25 mouse cellular contexts compared by ENCODE assay signal in the genomic region with DNA sequence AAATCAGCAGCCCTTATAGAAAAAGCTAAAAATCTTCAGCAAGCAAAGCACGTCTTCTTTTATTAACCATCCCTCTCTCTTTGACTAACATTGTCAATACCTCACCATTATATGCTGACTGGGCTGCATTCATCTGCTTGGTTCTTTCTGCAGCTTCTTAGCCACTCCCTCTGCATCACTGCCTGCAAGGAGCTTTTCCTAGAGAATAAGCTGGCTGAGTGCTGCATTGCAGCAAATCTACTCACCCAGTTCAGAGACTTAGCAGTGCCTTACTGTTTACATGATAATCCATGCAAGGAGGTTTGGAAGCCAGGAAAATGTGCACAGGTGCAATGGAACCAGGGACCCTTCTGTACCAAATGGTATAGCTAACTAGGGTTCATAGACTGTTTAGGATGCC.
DNase-seq lines count a peak whose midpoint lies in the region; ATAC-seq and TF ChIP-seq lines count a peak whose summit lies in the region.
"Had no signal": no experiment of that assay in that cellular context is flagged by ENCODE, and none has a peak within 500 bp of the region (broad histone marks: within the 10 kb centered on the region; RNA-seq: fewer than 3 reads in every experiment).

No protein-coding gene starts in this region.

- no peaks in the 10 kb centered on the region for H3K36me3 ChIP-seq in hindbrain, embryonic 14.5 days (replicated peaks; ENCODE audit: control insufficient read depth, insufficient read depth)
- H3K36me3 ChIP-seq in hindbrain, embryonic 12.5 days = no peaks in the 10 kb centered on the region
- H3K36me3 ChIP-seq in hindbrain, postnatal 0 days (ENCODE audit: insufficient read depth, low read length) = no peaks in the 10 kb centered on the region
- H3K36me3 ChIP-seq in hindbrain, embryonic 11.5 days (ENCODE audit: control insufficient read depth, insufficient read depth, low read length) = no peaks in the 10 kb centered on the region
- no peaks in the 10 kb centered on the region for H3K36me3 ChIP-seq in midbrain, postnatal 0 days (ENCODE audit: insufficient read depth, low read length)
- H3K36me3 ChIP-seq in midbrain, embryonic 13.5 days = no peaks in the 10 kb centered on the region
- H3K36me3 ChIP-seq: embryonic facial prominence, embryonic 12.5 days; embryonic facial prominence, embryonic 15.5 days; forebrain, embryonic 12.5 days; forebrain, embryonic 15.5 days; heart, embryonic 12.5 days; heart, embryonic 15.5 days had no signal

- no peaks in the 10 kb centered on the region for H3K4me1 ChIP-seq in hindbrain, embryonic 14.5 days (replicated peaks; ENCODE audit: control insufficient read depth, insufficient read depth, low read length)
- H3K4me1 ChIP-seq in hindbrain, embryonic 12.5 days = no peaks in the 10 kb centered on the region
- no peaks in the 10 kb centered on the region for H3K4me1 ChIP-seq in hindbrain, postnatal 0 days (ENCODE audit: insufficient read depth, low read length)
- no peaks in the 10 kb centered on the region for H3K4me1 ChIP-seq in hindbrain, embryonic 11.5 days (replicated peaks; ENCODE audit: control insufficient read depth, insufficient read depth, low read length)
- H3K4me1 ChIP-seq in midbrain, postnatal 0 days (ENCODE audit: insufficient read depth, low read length) = no peaks in the 10 kb centered on the region
- H3K4me1 ChIP-seq in midbrain, embryonic 13.5 days (replicated peaks) = no peaks in the 10 kb centered on the region
- H3K4me1 ChIP-seq: embryonic facial prominence, embryonic 12.5 days; embryonic facial prominence, embryonic 15.5 days; forebrain, embryonic 12.5 days; forebrain, embryonic 15.5 days; heart, embryonic 12.5 days; heart, embryonic 15.5 days had no signal

- H3K9ac ChIP-seq in hindbrain, embryonic 14.5 days = no peak overlapping the region
- no peak overlapping the region for H3K9ac ChIP-seq in hindbrain, embryonic 12.5 days
- no peak overlapping the region for H3K9ac ChIP-seq in hindbrain, postnatal 0 days (replicated peaks; ENCODE audit: low read length)
- H3K9ac ChIP-seq in hindbrain, embryonic 11.5 days (ENCODE audit: low read depth, low read length) = no peak overlapping the region
- H3K9ac ChIP-seq in midbrain, postnatal 0 days (replicated peaks; ENCODE audit: low read length, poor library complexity, severe bottlenecking) = no peak overlapping the region
- no peak overlapping the region for H3K9ac ChIP-seq in midbrain, embryonic 13.5 days (replicated peaks)
- H3K9ac ChIP-seq: embryonic facial prominence, embryonic 12.5 days; embryonic facial prominence, embryonic 15.5 days; forebrain, embryonic 12.5 days; forebrain, embryonic 15.5 days; heart, embryonic 12.5 days; heart, embryonic 15.5 days had no signal

- TF ChIP-seq CTCF in hindbrain, postnatal 0 days (IDR thresholded peaks at IDR 0.05; ENCODE audit: low read depth) = no peak
- TF ChIP-seq CTCF in midbrain, postnatal 0 days (IDR thresholded peaks at IDR 0.05) = no peak

- H3K27ac ChIP-seq in hindbrain, embryonic 14.5 days = 0 out of 2 replicates have a peak overlapping the region, but pooled peaks have one; percentile 3
- H3K27ac ChIP-seq in hindbrain, embryonic 12.5 days = no peak overlapping the region
- H3K27ac ChIP-seq in hindbrain, postnatal 0 days = no peak overlapping the region
- H3K27ac ChIP-seq in hindbrain, embryonic 11.5 days (ENCODE audit: low read depth, low read length) = no peak overlapping the region
- H3K27ac ChIP-seq in midbrain, postnatal 0 days (ENCODE audit: low read depth, low read length) = peak overlapping the region; percentile 18; the same call in 1 of the 2 replicates
- no peak overlapping the region for H3K27ac ChIP-seq in midbrain, embryonic 13.5 days
- H3K27ac ChIP-seq: embryonic facial prominence, embryonic 12.5 days; embryonic facial prominence, embryonic 15.5 days; forebrain, embryonic 12.5 days; forebrain, embryonic 15.5 days; heart, embryonic 15.5 days had no signal

- no peak for ATAC-seq in hindbrain, embryonic 14.5 days (ENCODE audit: low FRiP score)
- no peak for ATAC-seq in hindbrain, embryonic 12.5 days (ENCODE audit: low FRiP score)
- ATAC-seq in hindbrain, postnatal 0 days = peak; percentile 40; the same call in 1 of the 2 replicates
- no peak for ATAC-seq in hindbrain, embryonic 11.5 days (ENCODE audit: low FRiP score)
- ATAC-seq in midbrain, postnatal 0 days (ENCODE audit: low FRiP score) = no peak
- ATAC-seq in midbrain, embryonic 13.5 days = no peak
- ATAC-seq in erythroblast, adult 5-6 weeks (replicated peaks; ENCODE audit: low FRiP score, poor library complexity, severe bottlenecking) = no peak
- ATAC-seq: activated CD4-positive, CD25-positive, alpha-beta regulatory T cell, adult 4 months; forebrain, embryonic 15.5 days had no signal

- DNase-seq in hindbrain, embryonic 14.5 days (ENCODE audit: low spot score) = no peak
- DNase-seq in hindbrain, postnatal 0 days (ENCODE audit: low spot score) = peak; percentile 27
- no peak for DNase-seq in hindbrain, embryonic 11.5 days (ENCODE audit: low spot score)
- peak; percentile 32 for DNase-seq in midbrain, postnatal 0 days (ENCODE audit: low spot score)
- DNase-seq: adrenal gland, adult 8-10 months; adrenal gland, postnatal 25 days; cerebellum, adult 11 months; cerebellum, adult 2 months; cerebellum, adult 9-11 months; cerebellum, postnatal 25 days; gastrocnemius, postnatal 25 days; heart, adult 18-20 months; heart, postnatal 10 days; heart, postnatal 36 days had no signal

- H3K9me3 ChIP-seq in hindbrain, embryonic 14.5 days (ENCODE audit: control insufficient read depth, low read length) = no peaks in the 10 kb centered on the region
- no peaks in the 10 kb centered on the region for H3K9me3 ChIP-seq in hindbrain, embryonic 12.5 days (replicated peaks)
- H3K9me3 ChIP-seq in hindbrain, postnatal 0 days (ENCODE audit: low read length) = no peaks in the 10 kb centered on the region
- H3K9me3 ChIP-seq in hindbrain, embryonic 11.5 days (ENCODE audit: control insufficient read depth, low read length) = no peaks in the 10 kb centered on the region
- no peaks in the 10 kb centered on the region for H3K9me3 ChIP-seq in midbrain, postnatal 0 days (ENCODE audit: low read length)
- no peaks in the 10 kb centered on the region for H3K9me3 ChIP-seq in midbrain, embryonic 13.5 days
- H3K9me3 ChIP-seq: embryonic facial prominence, embryonic 12.5 days; embryonic facial prominence, embryonic 15.5 days; forebrain, embryonic 12.5 days; forebrain, embryonic 15.5 days; heart, embryonic 12.5 days; heart, embryonic 15.5 days had no signal

- 51% methylated on average over 1 of the region's 1 CpGs for WGBS in hindbrain, embryonic 14.5 days
- WGBS in hindbrain, embryonic 12.5 days = 68% methylated on average over 1 of the region's 1 CpGs
- 52% methylated on average over 1 of the region's 1 CpGs for WGBS in hindbrain, postnatal 0 days
- WGBS in hindbrain, embryonic 11.5 days = 68% methylated on average over 1 of the region's 1 CpGs
- WGBS in midbrain, postnatal 0 days = 61% methylated on average over 1 of the region's 1 CpGs
- WGBS in midbrain, embryonic 13.5 days = 58% methylated on average over 1 of the region's 1 CpGs

- H3K27me3 ChIP-seq in hindbrain, embryonic 14.5 days (ENCODE audit: control insufficient read depth, insufficient read depth, low read length) = no peaks in the 10 kb centered on the region
- H3K27me3 ChIP-seq in hindbrain, embryonic 12.5 days = no peaks in the 10 kb centered on the region
- H3K27me3 ChIP-seq in hindbrain, postnatal 0 days (ENCODE audit: insufficient read depth, low read length) = no peaks in the 10 kb centered on the region
- H3K27me3 ChIP-seq in hindbrain, embryonic 11.5 days (ENCODE audit: control insufficient read depth, insufficient read depth, low read length) = no peaks in the 10 kb centered on the region
- H3K27me3 ChIP-seq in midbrain, postnatal 0 days (ENCODE audit: insufficient read depth, low read length) = no peaks in the 10 kb centered on the region
- H3K27me3 ChIP-seq in midbrain, embryonic 13.5 days = no peaks in the 10 kb centered on the region
- H3K27me3 ChIP-seq: embryonic facial prominence, embryonic 12.5 days; embryonic facial prominence, embryonic 15.5 days; forebrain, embryonic 12.5 days; forebrain, embryonic 15.5 days; heart, embryonic 12.5 days; heart, embryonic 15.5 days had no signal

- H3K4me2 ChIP-seq in hindbrain, embryonic 14.5 days (replicated peaks) = no peak overlapping the region
- H3K4me2 ChIP-seq in hindbrain, embryonic 12.5 days (replicated peaks) = no peak overlapping the region
- H3K4me2 ChIP-seq in hindbrain, postnatal 0 days (ENCODE audit: low read depth, low read length) = no peak overlapping the region
- H3K4me2 ChIP-seq in hindbrain, embryonic 11.5 days (replicated peaks; ENCODE audit: low read depth, low read length) = no peak overlapping the region
- H3K4me2 ChIP-seq in midbrain, postnatal 0 days (ENCODE audit: low read depth, low read length, poor library complexity, severe bottlenecking) = no peak overlapping the region
- no peak overlapping the region for H3K4me2 ChIP-seq in midbrain, embryonic 13.5 days (replicated peaks)
- H3K4me2 ChIP-seq: embryonic facial prominence, embryonic 12.5 days; embryonic facial prominence, embryonic 15.5 days; forebrain, embryonic 12.5 days; forebrain, embryonic 15.5 days; heart, embryonic 12.5 days; heart, embryonic 15.5 days had no signal

- H3K4me3 ChIP-seq in hindbrain, embryonic 14.5 days (replicated peaks; ENCODE audit: low read length) = no peak overlapping the region
- no peak overlapping the region for H3K4me3 ChIP-seq in hindbrain, embryonic 12.5 days
- H3K4me3 ChIP-seq in hindbrain, postnatal 0 days (ENCODE audit: low read length) = no peak overlapping the region
- no peak overlapping the region for H3K4me3 ChIP-seq in hindbrain, embryonic 11.5 days (ENCODE audit: low read depth, low read length)
- H3K4me3 ChIP-seq in midbrain, postnatal 0 days (ENCODE audit: low read depth, low read length) = no peak overlapping the region
- no peak overlapping the region for H3K4me3 ChIP-seq in midbrain, embryonic 13.5 days (replicated peaks)
- H3K4me3 ChIP-seq: embryonic facial prominence, embryonic 12.5 days; embryonic facial prominence, embryonic 15.5 days; erythroblast, embryonic 14.5 days; forebrain, embryonic 12.5 days; forebrain, embryonic 15.5 days; heart, embryonic 12.5 days; heart, embryonic 15.5 days had no signal

Comparison
In these comparisons a context has a peak if more than half of its experiments do, and no peak if none do; other contexts are left out.
1. DNase-seq: peak in hindbrain, postnatal 0 days (single experiment) and midbrain, postnatal 0 days (single experiment); none in hindbrain, embryonic 14.5 days (single experiment) and hindbrain, embryonic 11.5 days (single experiment).
2. H3K27ac ChIP-seq: peak in hindbrain, embryonic 14.5 days (single experiment) and midbrain, postnatal 0 days (single experiment); none in hindbrain, embryonic 12.5 days (single experiment), hindbrain, postnatal 0 days (single experiment), hindbrain, embryonic 11.5 days (single experiment) and midbrain, embryonic 13.5 days (single experiment).